Mouse (Mus musculus): ENCODE measurements at regions not wholly inside any gene's neighbourhood (a gene's known extent, or its start where the extent isn't known, plus 50 kb on each side); places are given as distances from the start of the nearest gene placed in this dataset.

DNA sequence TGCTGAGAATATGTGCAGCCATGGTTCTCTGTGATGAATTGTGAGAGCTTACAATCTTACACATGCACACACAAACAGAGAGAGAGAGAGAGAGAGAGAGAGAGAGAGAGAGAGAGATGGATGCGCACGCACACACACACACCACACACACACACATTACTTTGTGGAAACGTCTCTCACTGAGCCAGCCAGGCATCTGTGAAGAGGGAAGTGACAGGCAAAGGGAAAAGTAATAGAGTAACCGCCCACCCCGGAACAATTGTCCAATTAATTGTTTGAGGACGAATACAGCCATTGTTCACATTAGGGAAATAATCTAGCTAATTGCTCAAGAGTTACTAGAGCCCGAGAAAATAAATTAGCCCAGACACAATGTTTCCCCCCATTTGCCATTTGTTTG, 140.7 kb upstream of the Noct start:
- no peak for TF ChIP-seq CTCF (IDR thresholded peaks at IDR 0.05; ENCODE audit: low read depth, low read length)
- no peak for TF ChIP-seq GATA2 (IDR thresholded peaks at IDR 0.05; ENCODE audit: borderline replicate concordance, low read depth, low read length)
- no peak for TF ChIP-seq TAL1 (conservative IDR thresholded peaks at IDR 0.05; ENCODE audit: low read depth, low read length)
- Histone ChIP-seq H3K4me3 (ENCODE audit: low read depth, low read length) (no peak overlapping the region), H3K4me1 (ENCODE audit: insufficient read depth, low read depth, low read length) (no peaks in the 10 kb centered on the region), H3K27me3 (ENCODE audit: insufficient read depth, low read length) (no peaks in the 10 kb centered on the region), H3K9me3 (replicated peaks) (peaks cover 9% of the 10 kb centered on the region), H3K36me3 (replicated peaks) (no peaks in the 10 kb centered on the region)
- no peak for ATAC-seq (ENCODE audit: extremely low read depth, insufficient number of reproducible peaks, low FRiP score, poor library complexity, severe bottlenecking)
- no peak for DNase-seq (ENCODE audit: low spot score)

DNA sequence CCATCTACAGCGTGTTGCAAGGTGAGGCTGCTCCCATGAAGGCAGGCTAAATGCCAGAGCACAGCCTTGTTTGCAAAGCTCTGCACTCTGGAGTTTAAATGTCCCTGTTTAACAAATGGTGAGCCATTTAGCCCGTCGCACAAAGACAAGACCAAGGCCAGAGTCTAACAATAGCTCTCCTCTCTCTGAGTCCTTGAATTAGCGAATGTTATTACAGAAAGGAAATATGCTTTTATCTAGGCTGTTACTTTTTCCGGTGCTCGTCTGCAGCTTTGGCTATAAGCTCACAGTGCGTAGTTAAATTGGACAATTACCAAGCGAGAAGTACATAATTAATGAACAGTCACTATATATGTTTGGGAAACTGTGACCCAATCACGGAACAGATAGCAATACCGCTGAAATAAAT, 137.8 kb upstream of the Noct start:
- no peaks in the 10 kb centered on the region for H3K4me1 ChIP-seq (ENCODE audit: insufficient read depth, low read depth, low read length)
- H3K27me3 ChIP-seq (ENCODE audit: insufficient read depth, low read length), result no peaks in the 10 kb centered on the region
- H3K9me3 ChIP-seq (replicated peaks), result peaks cover 9% of the 10 kb centered on the region
- H3K4me3 ChIP-seq (ENCODE audit: low read depth, low read length), result no peak overlapping the region
- H3K36me3 ChIP-seq (replicated peaks), result no peaks in the 10 kb centered on the region
- no peak for DNase-seq (ENCODE audit: low spot score)
- ATAC-seq (ENCODE audit: extremely low read depth, insufficient number of reproducible peaks, low FRiP score, poor library complexity, severe bottlenecking), result no peak
- TF ChIP-seq GATA2 (IDR thresholded peaks at IDR 0.05; ENCODE audit: borderline replicate concordance, low read depth, low read length), result no peak
- no peak for TF ChIP-seq CTCF (IDR thresholded peaks at IDR 0.05; ENCODE audit: low read depth, low read length)
- no peak for TF ChIP-seq TAL1 (conservative IDR thresholded peaks at IDR 0.05; ENCODE audit: low read depth, low read length)
- TF ChIP-seq POLR2AphosphoS5 (IDR thresholded peaks at IDR 0.05; ENCODE audit: insufficient replicate concordance, low read depth, low read length), result no peak
- TF ChIP-seq GATA1 (IDR thresholded peaks at IDR 0.05; ENCODE audit: borderline replicate concordance, low read length), result no peak

DNA sequence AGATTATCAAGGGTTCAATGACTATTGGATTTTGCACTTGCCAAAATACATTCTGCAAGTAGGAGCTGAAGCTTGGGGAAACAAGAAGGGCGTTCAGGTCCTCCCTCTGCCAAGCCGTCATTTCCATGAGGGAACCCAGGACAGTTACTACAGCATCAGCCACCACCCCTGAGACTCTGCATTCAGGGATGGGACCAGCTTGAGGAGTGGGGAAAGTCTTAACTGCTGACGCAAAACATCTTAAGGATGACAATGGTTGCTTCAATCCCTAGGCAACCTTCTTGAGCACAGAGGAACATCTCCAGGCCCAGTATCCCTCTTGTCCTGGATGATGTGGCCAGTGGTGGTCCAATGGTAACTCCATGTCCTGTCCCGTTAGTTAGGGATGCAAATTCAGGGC, 137.2 kb upstream of the Noct start:
- DNase-seq (ENCODE audit: low spot score), result no peak
- TF ChIP-seq CTCF (IDR thresholded peaks at IDR 0.05; ENCODE audit: low read depth, low read length) (no peak), GATA1 (IDR thresholded peaks at IDR 0.05; ENCODE audit: borderline replicate concordance, low read length) (no peak), TAL1 (conservative IDR thresholded peaks at IDR 0.05; ENCODE audit: low read depth, low read length) (no peak), POLR2AphosphoS5 (IDR thresholded peaks at IDR 0.05; ENCODE audit: insufficient replicate concordance, low read depth, low read length) (no peak), GATA2 (IDR thresholded peaks at IDR 0.05; ENCODE audit: borderline replicate concordance, low read depth, low read length) (no peak)
- Histone ChIP-seq H3K27me3 (ENCODE audit: insufficient read depth, low read length) (no peaks in the 10 kb centered on the region), H3K9me3 (replicated peaks) (peaks cover 4% of the 10 kb centered on the region), H3K36me3 (replicated peaks) (no peaks in the 10 kb centered on the region), H3K4me1 (ENCODE audit: insufficient read depth, low read depth, low read length) (no peaks in the 10 kb centered on the region), H3K4me3 (ENCODE audit: low read depth, low read length) (no peak overlapping the region)
- ATAC-seq (ENCODE audit: extremely low read depth, insufficient number of reproducible peaks, low FRiP score, poor library complexity, severe bottlenecking), result no peak

DNA sequence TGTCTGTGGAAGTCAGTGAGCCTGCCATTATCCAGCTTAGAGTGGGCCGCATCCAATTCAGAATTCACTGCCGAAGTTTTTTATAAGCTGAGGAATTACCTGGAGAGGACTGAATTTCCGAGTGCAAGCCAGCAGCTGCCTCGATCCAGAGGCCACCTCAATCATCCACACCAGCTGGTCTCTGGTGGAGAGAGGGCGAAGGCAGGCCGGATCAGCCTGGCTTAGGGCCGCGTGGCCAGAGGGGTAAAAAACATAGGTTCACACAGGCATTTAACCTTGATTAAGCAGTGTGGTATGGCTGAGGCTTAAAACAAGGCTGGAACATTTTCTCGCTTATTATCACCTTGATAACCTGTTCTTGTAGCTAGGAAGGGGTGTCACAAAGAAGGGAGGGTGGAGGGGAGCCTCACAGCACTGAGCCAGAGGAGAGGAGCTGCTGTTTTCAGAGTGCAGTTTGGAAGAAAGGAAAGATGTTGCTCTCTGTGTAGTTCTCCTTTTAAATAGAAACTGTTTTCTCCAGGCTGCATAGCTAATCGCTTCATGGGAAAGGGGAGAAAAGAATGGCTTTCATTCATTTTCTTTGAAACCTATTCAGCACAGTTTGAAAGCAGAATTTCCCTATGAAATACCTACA, 135.1 kb upstream of the Noct start:
- ATAC-seq (ENCODE audit: extremely low read depth, insufficient number of reproducible peaks, low FRiP score, poor library complexity, severe bottlenecking) (no peak), DNase-seq (ENCODE audit: low spot score) (no peak)
- H3K36me3 ChIP-seq (replicated peaks), result no peaks in the 10 kb centered on the region
- H3K4me3 ChIP-seq (ENCODE audit: low read depth, low read length), result no peak overlapping the region
- no peaks in the 10 kb centered on the region for H3K9me3 ChIP-seq (replicated peaks)
- TF ChIP-seq GATA2 (IDR thresholded peaks at IDR 0.05; ENCODE audit: borderline replicate concordance, low read depth, low read length) (no peak), TAL1 (conservative IDR thresholded peaks at IDR 0.05; ENCODE audit: low read depth, low read length) (no peak), POLR2AphosphoS5 (IDR thresholded peaks at IDR 0.05; ENCODE audit: insufficient replicate concordance, low read depth, low read length) (no peak), CTCF (IDR thresholded peaks at IDR 0.05; ENCODE audit: low read depth, low read length) (no peak), GATA1 (IDR thresholded peaks at IDR 0.05; ENCODE audit: borderline replicate concordance, low read length) (no peak)
- no peaks in the 10 kb centered on the region for H3K4me1 ChIP-seq (ENCODE audit: insufficient read depth, low read depth, low read length)
- H3K27me3 ChIP-seq (ENCODE audit: insufficient read depth, low read length), result no peaks in the 10 kb centered on the region

DNA sequence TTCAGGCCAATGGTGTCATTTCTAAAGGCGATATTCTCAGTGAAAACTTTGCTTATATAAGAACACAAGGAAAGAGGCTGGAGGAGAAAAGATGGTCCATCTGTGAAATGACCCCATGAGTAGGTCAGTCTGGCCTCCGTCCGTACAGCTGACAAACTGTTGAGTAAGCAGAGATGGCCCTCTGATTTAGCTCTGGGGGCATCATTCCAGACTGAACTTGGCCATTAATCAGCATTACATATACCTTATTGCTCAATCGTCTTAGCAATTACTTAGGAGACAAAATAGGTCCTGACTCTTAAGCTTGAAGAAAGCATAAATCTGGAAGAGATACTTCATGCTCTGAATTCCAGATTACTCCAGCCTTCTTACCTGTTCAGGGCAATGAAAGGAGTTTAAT, 132.8 kb upstream of the Noct start:
- DNase-seq (ENCODE audit: low spot score), result no peak
- no peaks in the 10 kb centered on the region for H3K4me1 ChIP-seq (ENCODE audit: insufficient read depth, low read depth, low read length)
- H3K36me3 ChIP-seq (replicated peaks), result no peaks in the 10 kb centered on the region
- no peak for TF ChIP-seq POLR2AphosphoS5 (IDR thresholded peaks at IDR 0.05; ENCODE audit: insufficient replicate concordance, low read depth, low read length)
- TF ChIP-seq CTCF (IDR thresholded peaks at IDR 0.05; ENCODE audit: low read depth, low read length), result no peak
- TF ChIP-seq GATA1 (IDR thresholded peaks at IDR 0.05; ENCODE audit: borderline replicate concordance, low read length), result no peak
- TF ChIP-seq GATA2 (IDR thresholded peaks at IDR 0.05; ENCODE audit: borderline replicate concordance, low read depth, low read length), result no peak
- TF ChIP-seq TAL1 (conservative IDR thresholded peaks at IDR 0.05; ENCODE audit: low read depth, low read length), result no peak
- H3K27me3 ChIP-seq (ENCODE audit: insufficient read depth, low read length), result no peaks in the 10 kb centered on the region
- H3K4me3 ChIP-seq (ENCODE audit: low read depth, low read length), result no peak overlapping the region
- H3K9me3 ChIP-seq (replicated peaks), result no peaks in the 10 kb centered on the region
- no peak for ATAC-seq (ENCODE audit: extremely low read depth, insufficient number of reproducible peaks, low FRiP score, poor library complexity, severe bottlenecking)

DNA sequence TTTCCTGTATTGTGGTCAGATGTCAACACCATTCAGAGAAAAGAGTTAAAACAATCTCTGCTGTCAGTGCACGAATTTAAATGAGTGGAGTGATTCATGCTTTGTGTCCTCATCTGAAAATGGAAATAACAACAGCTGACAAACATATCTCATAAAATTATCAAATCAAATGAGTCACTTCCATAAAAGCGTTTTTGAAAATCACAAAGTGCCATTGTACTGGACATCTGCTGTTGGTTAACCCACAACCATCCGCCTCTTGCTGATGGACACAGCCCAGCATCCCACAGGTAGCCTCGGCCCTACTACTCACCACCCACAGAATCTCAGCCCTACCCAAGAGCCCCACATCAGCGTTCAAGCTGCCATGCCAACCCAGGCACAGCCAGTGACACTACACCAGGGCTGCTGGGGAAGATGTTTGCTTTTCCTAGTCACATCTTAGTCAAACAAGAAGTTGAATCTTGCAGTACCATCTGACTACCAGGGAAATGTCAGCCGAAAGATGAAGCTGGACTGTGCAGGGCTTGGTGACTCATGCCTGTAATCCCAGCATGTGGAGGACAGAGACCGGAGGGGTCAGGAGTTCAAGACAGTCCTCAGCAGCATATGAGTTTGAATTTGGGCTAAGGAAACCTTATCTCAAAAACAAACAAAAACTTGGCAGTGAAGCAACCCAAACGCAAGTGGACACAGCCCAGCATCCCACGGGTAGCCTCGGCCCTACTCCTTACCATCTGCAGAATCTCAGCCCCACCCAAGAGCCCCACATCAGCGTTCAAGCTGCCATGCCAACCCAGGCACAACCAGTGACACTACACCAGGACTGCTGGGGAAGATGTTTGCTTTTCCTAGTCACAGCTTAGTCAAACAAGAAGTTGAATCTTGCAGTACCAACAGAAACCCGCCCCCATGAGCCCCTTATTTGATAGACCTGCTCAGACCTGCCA, 131.9 kb upstream of the Noct start:
- TF ChIP-seq CTCF (IDR thresholded peaks at IDR 0.05; ENCODE audit: low read depth, low read length) (no peak), GATA2 (IDR thresholded peaks at IDR 0.05; ENCODE audit: borderline replicate concordance, low read depth, low read length) (no peak)
- Histone ChIP-seq H3K4me3 (ENCODE audit: low read depth, low read length) (no peak overlapping the region), H3K9me3 (replicated peaks) (no peaks in the 10 kb centered on the region), H3K4me1 (ENCODE audit: insufficient read depth, low read depth, low read length) (no peaks in the 10 kb centered on the region), H3K36me3 (replicated peaks) (no peaks in the 10 kb centered on the region), H3K27me3 (ENCODE audit: insufficient read depth, low read length) (no peaks in the 10 kb centered on the region)
- ATAC-seq (ENCODE audit: extremely low read depth, insufficient number of reproducible peaks, low FRiP score, poor library complexity, severe bottlenecking) (no peak), DNase-seq (ENCODE audit: low spot score) (no peak)
